Mouse (Mus musculus) kidney, adult 2 months (tissue): ENCODE results near the gene CN725425.

Experiments
- CTCF ChIP-seq: fragments of 200-500 bp; conservative IDR thresholded peaks from 2 replicates; pipeline ENCODE4 v1.5.1; 2011; ENCODE audit warnings: low read depth, mild to moderate bottlenecking, control low read depth, low read length, moderate library complexity, mixed read lengths; ENCODE audit not compliant: insufficient read depth, insufficient read length
- POLR2A ChIP-seq: fragments of 200-500 bp; IDR thresholded peaks from one replicate; pipeline ENCODE4 v1.6.1; 2011; ENCODE audit warnings: low read depth, low read length, control low read depth

DNA sequence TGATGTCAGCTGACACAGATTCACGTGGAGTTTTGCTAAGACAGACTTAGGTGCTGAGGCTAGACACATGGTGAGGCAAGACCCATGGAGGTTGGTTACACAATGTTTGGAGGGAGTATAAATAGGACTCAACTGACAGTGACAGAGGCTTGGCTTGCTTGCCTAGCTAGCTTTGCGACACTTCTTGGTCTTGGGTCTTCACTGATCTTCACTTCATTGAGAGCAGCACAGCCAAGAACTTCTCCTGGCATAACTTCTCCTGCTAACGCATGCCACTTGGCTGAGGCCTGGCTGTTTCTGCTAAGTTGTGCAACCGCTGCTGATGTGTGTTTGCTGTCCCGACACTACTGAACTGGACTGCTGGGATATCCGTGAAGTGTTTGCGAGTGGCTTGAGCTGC lies 83.5 kb downstream of the CN725425 start:
- no peak for TF ChIP-seq CTCF
- TF ChIP-seq POLR2A: no peak
